Mouse (Mus musculus) thymus, adult 2 months (tissue): ENCODE data around the gene Napsa.

Source experiments
- CTCF ChIP-seq: fragments of 200-500 bp; IDR thresholded peaks from 2 replicates; pipeline ENCODE4 v1.5.1; 2012; ENCODE audit warnings: mild to moderate bottlenecking, control low read depth, low read length, moderate library complexity, borderline replicate concordance; ENCODE audit not compliant: control insufficient read depth, poor library complexity, insufficient read depth; ENCODE audit errors: extremely low read depth
- POLR2A ChIP-seq: fragments of 200-500 bp; IDR thresholded peaks from 2 replicates; pipeline ENCODE4 v1.6.1; 2012; ENCODE audit warnings: mild to moderate bottlenecking, low read length, control low read depth, moderate library complexity; ENCODE audit not compliant: control insufficient read depth, poor library complexity, insufficient read depth; ENCODE audit errors: extremely low read depth

- no peak for TF ChIP-seq CTCF
- no peak for TF ChIP-seq POLR2A
Observed at GRCm38 (mm10) chr7:44568803-44569202, 3.4 kb upstream of the Napsa start.
